Mouse (Mus musculus) bone marrow, adult 2 months (tissue): ENCODE data around the gene Cebpe.

Experiments used
- CTCF ChIP-seq: fragments of 200-500 bp; IDR thresholded peaks from 2 replicates; pipeline ENCODE4 v1.5.1; 2011; ENCODE audit warnings: low read length, control low read depth; ENCODE audit not compliant: control insufficient read depth, insufficient read depth
- POLR2A ChIP-seq: fragments of 200-500 bp; IDR thresholded peaks from 2 replicates; pipeline ENCODE4 v1.6.1; 2011; ENCODE audit warnings: low read depth, mild to moderate bottlenecking, control low read depth, low read length, borderline replicate concordance; ENCODE audit not compliant: control insufficient read depth

GRCm38 (mm10) chr14:54736555-54737552 lies 24.9 kb upstream of the Cebpe start:
- TF ChIP-seq CTCF (no peak), POLR2A (no peak)
